Mouse (Mus musculus) kidney, postnatal 0 days (tissue): Measurements from ENCODE around the gene Ifi35. TPM values are rescaled to one million over a fixed set of nuclear protein-coding genes. Genes with fewer than 3 reads are reported as not detected.
"Not testable (repeated sequence)": the region's sequence is repeated elsewhere in the genome, so short reads cannot be mapped to it uniquely, and the experiment has no call there.

Experiments used
- ATAC-seq: fragments of 200-750 bp; cut with Nextera tagmentation; replicated peaks from 2 replicates; pipeline ENCODE4 v1.8.0; 2017; ENCODE audit warnings: low read depth, moderate number of reproducible peaks, moderate TSS enrichment, moderate library complexity; ENCODE audit not compliant: low FRiP score
- DNase-seq: peaks from one replicate; pipeline ENCODE4 v3.0.0-alpha.2; 2016; ENCODE audit warnings: low spot score
- H3K27ac ChIP-seq: fragments of 300-500 bp; sonication (generic); 2 replicates; pipeline ENCODE4 v1.5.1; 2014; ENCODE audit warnings: mild to moderate bottlenecking
- H3K27me3 ChIP-seq: fragments of 300-500 bp; sonication (generic); 2 replicates; pipeline ENCODE4 v1.6.1; 2014; ENCODE audit warnings: low read length, mixed read lengths; ENCODE audit not compliant: insufficient read depth
- H3K36me3 ChIP-seq: fragments of 300-500 bp; sonication (generic); 2 replicates; pipeline ENCODE4 v1.6.1; 2014; ENCODE audit warnings: low read length, mixed read lengths; ENCODE audit not compliant: insufficient read depth
- H3K4me1 ChIP-seq: fragments of 300-500 bp; sonication (generic); replicated peaks from 2 replicates; pipeline ENCODE4 v1.6.1; 2014; ENCODE audit warnings: antibody characterized with exemption, low read length, mixed read lengths; ENCODE audit not compliant: insufficient read depth
- H3K4me2 ChIP-seq: fragments of 300-500 bp; sonication (generic); 2 replicates; pipeline ENCODE4 v1.6.1; 2014; ENCODE audit warnings: mild to moderate bottlenecking, low read length, moderate library complexity, mixed read lengths
- H3K4me3 ChIP-seq: fragments of 300-500 bp; sonication (generic); replicated peaks from 2 replicates; pipeline ENCODE4 v1.5.1; 2014; ENCODE audit warnings: low read depth, low read length
- H3K9ac ChIP-seq: fragments of 300-500 bp; sonication (generic); 2 replicates; pipeline ENCODE4 v1.6.1; 2014; ENCODE audit warnings: low read depth, low read length
- H3K9me3 ChIP-seq: fragments of 300-500 bp; sonication (generic); replicated peaks from 2 replicates; pipeline ENCODE4 v1.6.1; 2016; ENCODE audit warnings: low read length, inconsistent platforms, mixed read lengths
- CTCF ChIP-seq: IDR thresholded peaks from 2 replicates; pipeline ENCODE4 v1.5.1; 2016; ENCODE audit warnings: antibody characterized with exemption, low read depth, mild to moderate bottlenecking, moderate library complexity
- WGBS: fragments of 180-500 bp; shearing (Covaris S2); extraction: QIAGEN DNeasy Blood & Tissue Kit; methylation state at CpG from one replicate; pipeline ENCODE4 v1.1.7; 2014; 5-methylcytosine and 5-hydroxymethylcytosine counted together
- polyA plus RNA-seq: library from polyadenylated mRNA; unstranded; fragments of >200 nt; fragmentation: Nextera tagmentation; extraction: Ambion mirVana; gene quantifications from 2 replicates; pipeline ENCODE4 v1.2.1, GENCODE M21; 2015

Gene Ifi35
- polyA plus RNA-seq, 1 experiment from 2014 or later, result 30.8 TPM

GRCm38 (mm10) chr11:101435831-101436230 is 12.4 kb upstream of the Ifi35 start:
- no peak for TF ChIP-seq CTCF
- Histone ChIP-seq H3K4me2 (no peak overlapping the region), H3K27ac (no peak overlapping the region), H3K27me3 (no peaks in the 10 kb centered on the region), H3K9me3 (no peaks in the 10 kb centered on the region), H3K4me1 (no peaks in the 10 kb centered on the region), H3K36me3 (peaks cover 38% of the 10 kb centered on the region), H3K4me3 (no peak overlapping the region), H3K9ac (no peak overlapping the region)
- no peak for ATAC-seq
- no peak for DNase-seq
- WGBS, result 87% methylated on average over 4 of the region's 4 CpGs

DNA sequence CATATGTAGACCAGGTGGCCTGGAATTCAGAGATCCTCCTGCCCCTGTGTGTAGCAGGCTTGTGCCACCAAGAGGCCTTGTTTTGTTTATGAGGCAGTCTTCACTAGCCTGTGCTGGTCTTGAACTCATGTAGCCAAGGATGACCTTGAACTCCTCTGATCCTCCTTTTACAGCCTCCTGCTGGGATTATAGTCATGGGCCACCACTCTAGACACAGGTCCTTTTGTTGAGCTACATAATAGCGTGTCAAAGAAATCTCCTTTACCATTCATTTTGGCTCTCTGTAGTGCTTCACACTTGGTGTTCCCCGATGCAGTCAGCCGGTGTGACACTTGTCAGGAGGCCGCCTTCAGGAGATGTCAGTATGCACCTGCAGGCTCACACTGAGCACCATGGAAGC is 11.3 kb upstream of the Ifi35 start:
- H3K4me2 ChIP-seq, result no peak overlapping the region
- H3K9ac ChIP-seq, result no peak overlapping the region
- no peak for ATAC-seq
- DNase-seq, result no peak
- no peak overlapping the region for H3K4me3 ChIP-seq
- TF ChIP-seq CTCF, result no peak
- no peak overlapping the region for H3K27ac ChIP-seq
- H3K36me3 ChIP-seq, result peaks cover 30% of the 10 kb centered on the region
- H3K4me1 ChIP-seq, result no peaks in the 10 kb centered on the region
- no peaks in the 10 kb centered on the region for H3K27me3 ChIP-seq
- H3K9me3 ChIP-seq, result no peaks in the 10 kb centered on the region
- 86% methylated on average over 4 of the region's 4 CpGs for WGBS

- not testable (repeated sequence) for H3K9me3 ChIP-seq, H3K27ac ChIP-seq, DNase-seq, ATAC-seq, H3K4me2 ChIP-seq, H3K4me3 ChIP-seq, H3K4me1 ChIP-seq, H3K27me3 ChIP-seq, H3K9ac ChIP-seq
- H3K36me3 ChIP-seq, result peaks cover 22% of the 10 kb centered on the region
- 52% methylated on average over 3 of the region's 3 CpGs for WGBS
Observed at GRCm38 (mm10) chr11:101438006-101438405, 10.2 kb upstream of the Ifi35 start.

- Histone ChIP-seq H3K36me3 (peaks cover 17% of the 10 kb centered on the region), H3K4me3 (peak overlapping the region; percentile 23; the same call in 1 of the 2 replicates), H3K4me2 (peak overlapping the region; percentile 49; the same call in 1 of the 2 replicates)
- 36% methylated on average over 15 of the region's 15 CpGs for WGBS
- H3K27me3 ChIP-seq, H3K9ac ChIP-seq, DNase-seq, H3K4me1 ChIP-seq, H3K27ac ChIP-seq, H3K9me3 ChIP-seq, ATAC-seq: not testable (repeated sequence)
Observed at GRCm38 (mm10) chr11:101441450-101442126, 6.6 kb upstream of the Ifi35 start.

DNA sequence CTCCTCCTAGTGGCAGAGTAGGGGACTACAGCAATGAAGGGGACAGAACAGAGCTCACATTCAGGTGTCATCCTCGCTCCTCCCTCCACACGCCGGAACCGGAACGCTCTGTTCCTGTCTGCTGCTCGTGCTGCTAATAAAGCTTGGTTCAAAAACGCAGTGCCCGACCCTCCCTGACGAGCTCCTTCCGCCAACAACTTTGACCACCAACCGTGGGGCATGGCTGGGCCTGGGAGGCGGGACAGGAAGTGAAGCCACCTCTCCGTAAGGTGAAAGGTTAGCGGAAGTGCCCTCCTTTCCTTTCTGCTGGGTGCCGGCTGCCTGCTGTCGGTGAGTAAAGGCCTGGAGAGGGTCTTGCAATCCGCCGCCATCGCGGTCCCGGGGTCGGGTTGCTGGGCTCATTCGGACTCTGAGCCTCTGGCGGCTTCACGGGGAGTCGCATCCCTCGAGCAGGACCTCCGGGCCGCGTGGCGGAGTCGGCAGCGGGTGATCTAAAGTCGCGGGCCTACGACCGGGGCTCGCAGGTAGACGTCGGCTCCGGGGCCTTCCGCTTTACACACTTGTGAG is 6.0 kb upstream of the Ifi35 start, which contains the start of gene Rpl27:
Gene Rpl27, plus strand, starts transcription at position 172 of the 567 bp plus-strand sequence.
- peak within 1 kb of the TSS; percentile 95 for H3K9ac ChIP-seq
- H3K27me3 ChIP-seq, result no peaks in the 10 kb centered on the region
- H3K4me1 ChIP-seq, result peaks cover 3% of the 10 kb centered on the region; the same call in 1 of the 2 replicates
- peak; percentile 85; the same call in 1 of the 2 replicates for TF ChIP-seq CTCF
- H3K4me2 ChIP-seq, result peak within 1 kb of the TSS; percentile 87
- peak within 1 kb of the TSS; percentile 87 for H3K4me3 ChIP-seq
- under 1% methylated on average over 42 of the region's 42 CpGs for WGBS
- no peaks in the 10 kb centered on the region for H3K9me3 ChIP-seq
- H3K27ac ChIP-seq, result peak within 1 kb of the TSS; percentile 92
- ATAC-seq (peak; percentile 98), DNase-seq (peak; percentile 100)
- H3K36me3 ChIP-seq, result peaks cover 17% of the 10 kb centered on the region

DNA sequence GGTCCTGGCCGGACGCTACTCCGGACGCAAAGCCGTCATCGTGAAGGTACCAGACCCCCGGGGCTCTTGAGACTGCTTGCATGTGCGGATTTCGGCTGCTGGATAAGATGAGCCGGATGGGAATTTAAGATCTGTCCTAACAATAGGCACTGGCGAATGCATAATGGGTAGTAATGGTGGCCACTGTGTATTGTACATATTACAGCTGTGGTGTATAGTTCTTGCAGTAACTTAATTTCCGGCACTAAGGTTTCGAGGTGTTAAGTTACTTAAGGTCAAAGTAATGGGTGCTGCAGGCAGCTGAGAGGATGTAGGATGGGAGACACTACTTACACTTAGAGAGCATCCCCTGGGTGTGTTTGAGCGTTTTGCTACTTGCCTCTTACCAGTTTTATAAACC is 5.4 kb upstream of the Ifi35 start:
- no peak for TF ChIP-seq CTCF
- H3K4me1 ChIP-seq, result peaks cover 3% of the 10 kb centered on the region; the same call in 1 of the 2 replicates
- DNase-seq (peak; percentile 43), ATAC-seq (peak; percentile 0; the same call in 1 of the 2 replicates)
- no peaks in the 10 kb centered on the region for H3K27me3 ChIP-seq
- H3K9ac ChIP-seq, result peak overlapping the region; percentile 95
- H3K4me2 ChIP-seq, result peak overlapping the region; percentile 87
- H3K36me3 ChIP-seq, result peaks cover 17% of the 10 kb centered on the region
- 0% methylated on average over 14 of the region's 14 CpGs for WGBS
- H3K4me3 ChIP-seq, result peak overlapping the region; percentile 87
- H3K27ac ChIP-seq, result peak overlapping the region; percentile 92
- H3K9me3 ChIP-seq, result no peaks in the 10 kb centered on the region
